Mouse (Mus musculus) kidney, adult 8-10 months (tissue): ENCODE measurements around the gene Tor1a.
"Not testable (repeated sequence)": the region's sequence is repeated elsewhere in the genome, so short reads cannot be mapped to it uniquely, and the experiment has no call there.

Experiments used
- DNase-seq, 2 experiments: peaks; one replicate each; pipeline ENCODE4 v3.0.0; 2022

Tor1a gene

GRCm38 (mm10) chr2:30915933-30916332 lies 51.8 kb downstream of the Tor1a start:
- DNase-seq, result not testable (repeated sequence)

- no peak for DNase-seq
Measured at GRCm38 (mm10) chr2:30915376-30915775, 52.4 kb downstream of the Tor1a start.

GRCm38 (mm10) chr2:30914836-30915235 lies 52.9 kb downstream of the Tor1a start:
- DNase-seq, result no peak

- no peak for DNase-seq
Measured at GRCm38 (mm10) chr2:30913022-30913421, 54.7 kb downstream of the Tor1a start.

GRCm38 (mm10) chr2:30912291-30912773 lies 55.4 kb downstream of the Tor1a start:
- peak; percentile 58 to 67 for DNase-seq
